Mouse (Mus musculus) hindlimb bud, embryonic 11.5 days (tissue): ENCODE data around the gene Cx3cl1.

Source experiments
- DNase-seq: peaks from one replicate; pipeline ENCODE4 v3.0.0-alpha.2; 2012; ENCODE audit warnings: low read depth, low spot score; ENCODE audit errors: extremely low spot score

The Cx3cl1 gene

DNA sequence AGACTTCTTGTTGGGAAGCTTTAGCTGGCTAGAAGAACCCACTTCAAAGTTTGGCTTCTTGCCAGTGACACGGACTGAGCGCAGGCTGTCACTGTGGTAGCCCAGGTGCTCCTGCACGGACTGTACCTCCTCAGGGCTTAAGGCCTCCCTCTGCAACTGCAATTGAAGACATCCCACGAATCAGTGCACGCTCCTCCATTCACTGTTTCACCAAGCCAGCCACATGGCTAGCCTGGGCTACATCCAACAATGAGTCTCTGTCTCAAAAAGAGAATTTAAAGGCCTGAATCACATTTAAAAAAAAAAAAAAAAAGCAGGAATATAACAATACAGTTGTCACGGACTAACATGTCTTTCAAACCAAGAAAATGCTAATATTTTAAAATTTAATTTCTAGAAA is 56.5 kb downstream of the Cx3cl1 start:
- DNase-seq, result no peak
